Mouse (Mus musculus) thymus, postnatal 0 days (tissue): ENCODE data around the gene G530012D18Rik. TPM values are rescaled to one million over a fixed set of nuclear protein-coding genes. Genes with fewer than 3 reads are reported as not detected.
A peak's percentile ranks its signal among the peaks of the same experiment; 100 is the strongest.
"Not testable (repeated sequence)": the region's sequence is repeated elsewhere in the genome, so short reads cannot be mapped to it uniquely, and the experiment has no call there.

Source experiments
- DNase-seq: peaks from one replicate; pipeline ENCODE4 v3.0.0-alpha.2; 2015; ENCODE audit warnings: low spot score
- polyA plus RNA-seq: library from polyadenylated mRNA; unstranded; fragments of >200 nt; fragmentation: Nextera tagmentation; extraction: Ambion mirVana; gene quantifications from 2 replicates; pipeline ENCODE4 v1.2.1, GENCODE M21; 2015

The G530012D18Rik gene
- polyA plus RNA-seq, result not detected in 2 replicates

DNA sequence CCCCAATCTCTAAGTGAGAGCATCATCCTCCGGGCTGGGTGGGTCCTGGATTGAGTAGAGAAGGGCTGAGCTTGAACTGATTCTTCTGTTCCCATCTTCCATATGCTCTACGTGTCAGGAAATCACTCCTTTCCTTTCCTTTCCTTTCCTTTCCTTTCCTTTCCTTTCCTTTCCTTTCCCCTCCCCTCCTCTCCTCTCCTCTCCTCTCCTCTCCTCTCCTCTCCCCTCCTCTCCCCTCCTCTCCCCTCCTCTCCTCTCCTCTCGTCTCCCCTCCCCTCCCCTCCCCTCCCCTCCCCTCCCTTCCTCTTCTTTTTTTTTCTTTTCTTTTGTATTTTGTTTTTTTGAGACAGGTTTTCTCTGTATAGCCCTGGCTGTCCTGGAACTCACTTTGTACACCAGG is at the start of gene G530012D18Rik:
TSS of gene G530012D18Rik (plus strand) at position 301 of the 400 bp plus-strand sequence.
- DNase-seq, result not testable (repeated sequence)

DNA sequence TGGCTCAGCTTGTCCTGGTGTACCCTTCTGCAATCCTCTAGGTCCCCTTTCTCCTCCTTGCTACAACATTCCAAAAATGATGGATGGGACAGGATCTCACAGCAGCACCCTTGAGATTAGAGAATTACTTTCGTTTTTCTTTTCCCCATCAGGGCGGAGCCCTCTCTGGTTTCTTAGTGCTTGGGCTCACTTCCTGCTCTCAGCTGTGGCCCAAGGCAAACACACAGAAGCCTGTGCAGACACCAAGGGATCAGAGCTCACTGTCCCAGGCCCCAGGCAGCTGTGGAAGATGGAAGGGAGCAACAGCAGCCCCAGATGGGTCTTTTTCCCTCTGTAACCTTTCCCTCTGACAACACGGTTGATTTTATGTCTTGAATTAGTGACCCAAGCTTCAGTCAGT is 49.1 kb upstream of the G530012D18Rik start:
- not testable (repeated sequence) for DNase-seq

DNA sequence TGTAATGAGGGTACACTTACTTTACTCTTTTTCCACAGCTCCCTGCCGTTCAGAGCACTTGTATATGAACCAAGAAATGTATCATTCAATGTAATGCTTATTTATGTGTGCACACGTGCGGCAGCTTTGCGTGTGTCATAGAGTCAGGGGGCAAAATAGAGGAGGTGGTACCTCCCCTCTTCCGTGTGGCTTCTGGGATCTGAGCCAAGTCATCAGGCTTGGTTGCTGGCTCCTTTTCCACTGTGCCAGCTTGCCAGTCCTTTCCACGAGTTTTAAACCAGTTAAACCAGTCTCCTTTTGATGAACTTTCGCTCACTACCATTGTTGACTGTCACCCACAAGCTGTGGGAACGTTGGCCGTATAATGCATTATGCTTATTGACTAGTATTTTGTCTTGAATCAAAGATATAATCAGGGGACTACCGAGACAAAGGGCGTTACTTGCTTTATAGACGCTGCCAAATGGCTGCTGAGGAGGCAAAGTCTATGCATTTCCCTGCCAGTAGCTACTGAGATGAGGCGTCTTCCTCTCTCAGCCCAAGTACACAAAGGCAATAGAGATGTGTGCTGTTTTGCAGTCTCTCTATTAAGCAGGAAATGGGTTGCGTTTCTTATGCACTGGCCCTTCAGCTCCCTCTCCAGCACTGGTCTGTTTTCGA is 46.9 kb upstream of the G530012D18Rik start:
- DNase-seq, result not testable (repeated sequence)

DNA sequence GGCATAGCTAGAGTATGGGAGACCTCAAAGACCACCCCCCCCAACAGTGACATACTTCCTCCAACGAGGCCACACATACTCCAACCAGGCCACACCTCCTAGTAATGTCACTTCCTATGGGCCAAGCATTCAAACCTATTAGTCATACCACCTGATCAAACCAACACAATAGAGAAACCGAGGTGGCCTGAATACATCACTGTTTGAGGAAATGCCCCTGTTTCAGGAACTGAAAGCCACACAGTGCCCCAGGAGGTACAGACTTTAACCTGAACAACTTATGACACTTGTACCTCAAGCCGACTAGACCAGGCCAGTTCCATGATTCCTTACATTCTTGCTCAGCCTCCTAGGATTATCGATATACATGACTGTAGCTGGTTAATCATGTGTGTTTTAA is 31.7 kb upstream of the G530012D18Rik start:
- not testable (repeated sequence) for DNase-seq

DNA sequence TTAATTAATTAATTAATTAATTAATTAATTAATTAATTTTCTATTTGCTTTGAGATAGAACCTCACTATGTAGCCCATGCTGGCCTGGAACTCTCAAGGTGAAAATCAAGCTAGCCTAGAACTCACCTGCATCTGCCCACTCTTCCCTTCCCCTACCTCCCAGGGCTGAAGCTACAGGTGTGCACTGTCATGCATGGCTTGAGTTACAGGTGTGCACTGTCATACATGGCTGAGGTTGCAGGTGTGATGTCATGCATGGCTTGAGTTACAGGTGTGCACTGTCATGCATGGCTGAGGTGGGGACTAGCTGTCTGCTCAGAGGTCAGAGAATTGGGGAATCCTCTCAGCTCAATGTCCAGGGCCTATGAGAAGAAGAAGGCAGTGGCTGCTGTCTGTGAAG is 29.0 kb upstream of the G530012D18Rik start:
- DNase-seq, result not testable (repeated sequence)

DNA sequence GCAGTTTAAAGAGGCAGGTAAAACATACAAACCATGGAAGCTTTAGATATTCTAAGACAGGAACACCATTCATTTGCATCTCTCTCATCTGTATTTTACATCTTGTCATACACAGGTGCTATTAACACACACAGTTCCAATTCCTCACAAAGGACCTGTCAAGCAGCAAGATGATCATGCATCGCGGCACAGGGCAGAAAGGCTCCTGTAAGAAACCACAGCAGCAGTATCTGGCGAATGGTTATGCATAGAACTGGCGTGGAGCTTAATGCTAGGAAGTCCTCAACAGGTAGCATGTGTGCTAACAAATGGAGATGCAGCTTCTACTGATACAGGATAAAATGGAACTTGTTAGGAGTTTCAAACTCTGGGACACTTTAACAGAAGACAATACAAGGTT is 20.2 kb upstream of the G530012D18Rik start:
- DNase-seq, result not testable (repeated sequence)

DNA sequence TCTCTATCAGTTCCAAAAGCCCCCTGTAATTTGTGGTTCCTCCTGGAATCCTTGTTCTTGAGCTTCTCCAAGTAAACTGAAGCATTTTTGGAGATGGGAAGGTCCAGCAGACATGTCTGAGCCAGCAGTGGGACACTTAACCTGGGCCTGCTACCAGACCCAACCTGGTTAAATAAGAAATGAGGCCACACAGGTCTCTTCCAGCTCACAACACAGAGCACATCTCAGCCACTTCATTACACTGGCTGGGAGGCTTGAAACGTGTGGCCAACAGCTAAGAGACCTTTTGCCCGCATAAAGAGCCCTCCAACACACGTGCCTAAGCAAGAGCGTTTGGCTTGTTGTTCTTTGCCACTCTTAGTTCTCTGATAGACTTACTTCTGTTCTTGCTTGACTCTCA is 1.9 kb upstream of the G530012D18Rik start:
- DNase-seq, result not testable (repeated sequence)

DNA sequence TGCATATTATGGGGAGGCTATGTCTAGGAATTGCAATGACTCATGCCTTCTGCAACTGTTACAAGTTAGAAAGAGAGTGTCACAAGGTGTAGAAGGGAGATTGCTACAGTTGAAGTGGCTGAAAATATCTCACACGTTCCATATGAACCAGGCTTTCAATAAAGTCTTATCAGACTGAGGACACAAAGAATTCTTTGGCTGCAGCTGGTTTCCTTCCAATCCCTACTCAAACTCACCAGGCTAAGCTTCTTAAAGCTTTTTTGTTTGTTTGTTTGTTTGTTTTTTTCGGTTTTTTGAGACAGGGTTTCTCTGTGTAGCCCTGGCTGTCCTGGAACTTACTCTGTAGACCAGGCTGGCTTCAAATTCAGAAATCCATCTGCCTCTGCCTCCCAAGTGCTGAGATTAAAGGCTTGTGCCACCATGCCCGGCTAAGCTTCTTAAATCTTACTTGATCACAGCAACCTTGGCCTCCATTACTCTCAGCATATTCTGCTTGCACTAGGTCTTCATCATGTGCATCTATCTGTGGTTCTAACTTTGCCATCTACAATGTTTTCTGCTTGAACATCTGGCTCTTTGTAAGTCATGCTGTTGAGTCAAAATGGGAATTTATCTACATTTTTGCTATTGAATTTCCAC is 3.0 kb downstream of the G530012D18Rik start:
- DNase-seq, result not testable (repeated sequence)

DNA sequence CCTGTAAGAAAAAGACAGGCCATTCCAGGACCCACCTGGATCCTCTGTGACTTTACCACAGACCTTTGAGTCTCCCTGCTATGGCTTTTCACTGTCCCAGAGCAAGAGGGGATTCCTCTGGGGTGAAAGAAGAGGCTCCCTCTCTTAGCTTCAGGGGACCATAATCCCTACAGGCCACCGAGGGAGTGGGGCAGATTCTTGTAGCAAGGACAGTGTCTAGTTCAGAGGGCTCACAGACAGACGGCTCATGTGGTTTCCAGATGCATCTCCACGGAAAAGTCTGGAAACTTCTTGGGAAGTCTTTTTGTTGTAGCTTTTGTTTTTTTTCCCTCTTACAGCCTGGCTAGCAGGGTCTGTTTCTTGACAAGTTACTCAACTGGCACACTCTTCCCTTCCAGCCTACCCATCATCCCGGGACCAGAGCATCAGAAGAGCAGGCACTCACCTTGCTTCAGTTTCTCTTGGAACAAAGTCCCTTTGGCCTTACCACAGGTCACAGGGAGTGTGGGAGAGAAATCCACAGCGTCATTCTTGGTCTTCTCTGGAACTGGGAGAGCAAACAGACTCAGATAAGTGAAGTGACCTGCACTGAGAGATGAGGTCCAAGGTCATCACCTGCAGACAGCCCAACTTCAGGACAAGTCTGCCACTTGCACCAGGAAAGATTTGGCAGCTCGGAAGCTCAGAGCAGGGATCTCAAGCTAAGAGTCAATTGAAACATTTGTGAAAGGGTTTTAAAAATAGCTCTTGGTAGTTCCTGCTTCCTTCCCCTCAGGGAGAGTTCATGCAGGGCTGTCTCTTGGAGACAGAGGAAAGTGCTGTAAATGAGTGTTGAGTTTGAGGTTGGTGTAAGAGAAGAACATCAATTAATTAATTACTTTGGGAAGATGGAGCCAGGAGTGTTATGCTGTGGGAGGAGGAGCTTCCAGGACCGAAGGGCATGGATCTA is 4.0 kb downstream of the G530012D18Rik start:
- not testable (repeated sequence) for DNase-seq

DNA sequence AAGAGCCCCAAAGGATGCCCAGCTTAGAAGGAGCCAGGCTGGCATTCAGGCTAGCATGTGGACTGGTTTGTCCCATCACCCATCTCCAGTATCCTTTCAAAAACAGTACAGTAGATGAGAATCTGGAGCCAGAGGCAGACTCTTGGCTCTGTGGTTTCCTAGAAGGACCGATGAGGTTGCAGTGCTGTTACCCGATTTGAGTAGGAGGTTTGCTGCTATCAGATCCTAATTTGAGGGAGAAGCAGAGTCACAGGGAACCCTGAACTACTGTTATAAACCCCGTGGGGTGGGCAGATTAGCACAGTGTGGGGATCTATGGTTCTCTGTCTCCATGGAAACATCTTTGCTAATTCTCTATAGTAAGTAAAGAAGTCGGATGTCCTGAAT is 4.7 kb downstream of the G530012D18Rik start:
- not testable (repeated sequence) for DNase-seq

DNA sequence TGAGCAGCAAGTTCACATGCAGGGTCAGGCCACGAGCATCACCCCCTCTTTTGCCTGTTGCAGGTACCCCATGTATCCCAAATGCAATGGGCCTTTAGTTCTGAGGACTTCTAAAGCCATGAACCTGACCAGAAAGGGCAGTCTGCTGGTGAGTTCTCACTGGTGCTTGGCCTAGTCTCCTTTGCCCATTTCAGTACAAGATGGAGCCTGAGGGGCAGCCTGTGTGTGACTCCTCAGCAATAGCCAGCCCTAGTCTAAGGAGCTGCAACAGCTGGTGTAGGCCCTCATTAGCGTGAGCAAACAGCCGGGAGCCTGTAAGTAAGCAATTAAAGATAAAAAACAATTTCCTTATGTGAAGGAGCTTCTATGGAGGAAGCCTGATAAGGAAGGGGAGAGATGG is 5.1 kb downstream of the G530012D18Rik start:
- DNase-seq, result not testable (repeated sequence)

DNA sequence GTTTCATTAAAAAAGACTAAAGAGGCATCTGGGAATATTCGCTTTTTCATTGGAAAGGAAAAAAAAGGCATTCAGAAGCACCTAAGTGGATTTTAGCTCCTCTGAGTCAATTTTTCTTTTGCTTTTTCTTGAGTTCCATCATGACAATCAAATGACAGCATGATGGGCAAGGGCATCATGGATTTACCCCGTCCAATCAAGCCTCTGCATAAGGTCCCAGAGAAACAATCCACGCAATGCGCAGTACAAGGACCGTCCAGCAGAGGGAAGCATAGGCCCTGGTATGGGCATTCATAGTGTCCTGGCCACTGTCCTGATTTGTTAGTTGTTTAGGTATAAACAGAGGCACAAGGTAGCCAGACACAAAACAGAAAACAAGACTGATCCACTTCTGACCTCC is 6.0 kb downstream of the G530012D18Rik start:
- peak; percentile 2 for DNase-seq

DNA sequence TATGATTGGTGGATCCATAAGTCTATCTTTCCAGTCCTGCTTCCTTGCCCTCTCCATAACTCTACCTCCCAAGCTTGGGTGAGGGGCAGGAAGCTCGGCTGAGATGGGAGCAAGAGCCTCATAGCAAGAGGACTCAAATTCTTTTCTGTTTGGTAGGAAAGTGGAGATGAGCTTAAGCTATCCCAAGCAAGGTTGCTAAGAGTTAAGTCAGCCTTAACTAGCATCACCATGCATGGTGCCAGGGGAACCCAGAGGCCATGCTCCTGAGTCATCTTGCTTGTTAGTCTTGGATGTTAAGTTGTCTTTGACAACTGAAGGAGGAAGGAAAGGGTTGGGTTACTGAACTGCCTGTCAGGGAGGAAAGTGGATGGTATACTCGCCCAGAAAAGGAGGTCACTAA is 13.2 kb downstream of the G530012D18Rik start:
- not testable (repeated sequence) for DNase-seq

DNA sequence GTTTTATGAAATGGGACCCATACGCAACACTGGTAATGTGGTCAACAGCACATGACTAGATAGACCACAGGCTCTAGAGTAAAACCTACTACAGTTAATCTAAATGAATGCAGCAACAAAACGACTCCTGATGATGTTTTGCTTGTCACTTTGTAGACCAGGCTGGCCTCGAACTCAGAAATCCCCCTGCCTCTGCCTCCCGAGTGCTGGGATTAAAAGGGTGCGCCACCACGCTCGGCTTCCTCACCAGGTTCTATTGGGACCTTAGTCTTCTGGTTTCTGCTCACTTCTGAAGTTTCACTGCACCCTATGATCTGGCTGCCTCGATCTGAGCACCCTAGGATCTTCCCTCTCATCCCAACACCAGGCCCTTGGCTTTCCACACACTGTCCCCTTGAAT is 17.1 kb downstream of the G530012D18Rik start:
- DNase-seq, result not testable (repeated sequence)

DNA sequence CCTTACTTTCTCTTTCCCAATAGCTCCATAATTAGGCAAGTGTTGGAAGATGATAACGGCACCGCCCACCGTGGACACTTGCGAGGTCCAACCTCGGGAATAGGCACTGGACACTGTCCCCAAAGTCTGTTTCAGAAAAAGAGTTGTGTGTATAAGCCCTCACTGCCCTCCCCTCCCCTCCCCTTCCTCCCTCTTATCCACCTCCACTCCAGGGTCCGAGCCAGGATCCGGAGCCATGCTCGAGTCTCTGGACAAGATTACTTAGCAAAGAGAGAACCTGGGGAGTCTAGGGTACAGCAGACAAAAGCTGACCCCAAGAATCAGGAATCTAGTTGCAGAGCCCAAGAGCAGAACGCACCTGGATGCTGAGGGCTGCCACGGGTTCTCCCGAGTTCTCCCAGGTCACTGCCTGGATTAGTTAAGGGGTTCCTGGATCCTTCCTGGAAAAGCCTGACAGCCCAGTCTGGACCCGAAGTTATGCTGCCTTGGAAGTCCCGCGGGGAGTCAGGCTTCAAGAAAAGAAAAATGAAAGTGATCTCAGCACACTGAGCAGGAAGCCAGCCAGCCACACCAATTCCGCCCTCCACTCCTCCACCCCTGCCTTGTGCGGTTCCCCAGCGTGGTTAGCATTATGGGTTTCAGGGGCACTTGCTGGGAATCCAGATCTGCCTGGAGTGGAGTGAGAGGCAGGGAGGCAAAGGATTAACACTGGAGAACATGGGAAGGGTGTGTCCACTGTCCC is 23.0 kb downstream of the G530012D18Rik start, which contains the start of gene Sp110:
TSS of gene Sp110 (minus strand) at position 547 of the 742 bp plus-strand sequence.
- peak; percentile 48 for DNase-seq

DNA sequence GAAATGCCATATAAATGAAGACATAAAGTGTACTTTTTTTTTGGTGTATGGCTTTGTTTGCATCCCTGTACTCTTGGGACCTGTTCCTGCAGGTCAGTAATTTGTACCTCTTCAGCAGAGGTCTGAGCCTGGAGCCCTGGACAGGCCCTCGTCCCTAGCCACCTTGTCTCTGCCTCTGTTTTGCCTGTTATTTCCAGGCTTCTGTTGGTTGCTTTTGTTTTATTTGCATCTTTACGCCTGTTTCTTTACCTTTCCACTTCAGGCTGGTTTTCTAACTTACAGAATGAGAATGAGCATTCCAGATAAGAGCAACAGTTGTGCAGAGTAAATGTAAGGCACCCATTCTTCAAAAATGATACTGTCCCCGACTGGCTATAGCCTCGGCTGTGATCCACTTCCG is 24.6 kb downstream of the G530012D18Rik start, which contains the start of gene Sp140:
TSS of gene Sp140 (plus strand) at position 301 of the 400 bp plus-strand sequence.
- DNase-seq, result not testable (repeated sequence)

DNA sequence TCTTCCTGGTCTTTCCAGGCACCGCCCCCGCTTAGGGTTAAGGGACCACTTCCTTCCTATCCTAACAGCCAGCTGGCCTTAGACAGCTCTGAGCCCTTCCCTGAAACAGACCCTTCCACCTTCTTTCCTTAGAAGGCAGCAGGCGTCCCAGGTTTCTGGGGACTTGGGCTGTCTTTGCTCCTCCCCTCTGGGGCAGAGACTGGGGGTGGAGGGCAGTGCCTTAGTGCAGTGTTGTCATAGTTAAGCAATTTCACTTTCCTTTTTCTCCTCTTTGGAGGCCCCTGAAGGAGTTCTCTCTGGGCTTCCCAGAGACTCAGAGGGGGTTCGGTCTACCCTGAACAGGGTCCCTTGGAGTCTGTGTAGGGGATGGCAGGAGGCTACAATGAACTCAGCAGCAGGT is 25.3 kb downstream of the G530012D18Rik start:
- peak; percentile 31 for DNase-seq

DNA sequence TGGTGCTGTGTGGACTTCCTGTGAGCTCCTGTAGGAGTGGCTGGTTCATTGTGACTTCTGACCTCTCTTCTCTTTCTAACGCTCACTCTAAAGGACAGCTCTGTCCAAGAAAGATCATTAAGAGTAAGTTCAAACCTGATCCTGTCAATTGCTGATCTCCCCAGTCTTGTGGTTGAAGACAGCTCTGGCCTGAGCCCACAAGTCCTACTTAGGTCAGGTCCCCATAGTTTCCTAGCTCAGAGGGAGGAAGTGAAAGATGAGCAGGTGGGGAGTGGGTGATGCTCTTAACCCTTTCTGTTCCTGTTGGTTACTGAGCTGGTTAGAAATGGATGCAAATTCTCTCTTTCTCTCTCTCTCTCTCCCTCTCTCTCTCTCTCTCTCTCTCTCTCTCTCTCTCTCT is 28.9 kb downstream of the G530012D18Rik start:
- not testable (repeated sequence) for DNase-seq

DNA sequence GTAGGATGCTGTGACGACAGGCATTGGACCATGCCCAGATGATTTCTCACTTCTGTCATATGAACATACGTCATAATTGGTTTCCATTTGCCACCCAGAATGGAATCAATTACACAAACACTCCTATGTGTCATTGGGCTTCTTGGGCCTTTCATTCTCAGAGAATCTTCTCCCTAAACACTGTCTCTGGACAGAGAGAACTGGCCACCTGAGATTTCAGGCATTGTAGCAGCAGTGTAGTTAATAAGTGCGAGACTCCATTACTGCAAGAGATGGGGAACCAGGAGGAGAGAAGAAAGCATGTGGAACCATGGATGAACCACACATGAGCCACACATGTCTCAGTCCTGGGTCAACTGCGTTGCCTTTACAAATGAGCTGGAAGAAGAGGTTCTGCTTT is 32.9 kb downstream of the G530012D18Rik start:
- not testable (repeated sequence) for DNase-seq

DNA sequence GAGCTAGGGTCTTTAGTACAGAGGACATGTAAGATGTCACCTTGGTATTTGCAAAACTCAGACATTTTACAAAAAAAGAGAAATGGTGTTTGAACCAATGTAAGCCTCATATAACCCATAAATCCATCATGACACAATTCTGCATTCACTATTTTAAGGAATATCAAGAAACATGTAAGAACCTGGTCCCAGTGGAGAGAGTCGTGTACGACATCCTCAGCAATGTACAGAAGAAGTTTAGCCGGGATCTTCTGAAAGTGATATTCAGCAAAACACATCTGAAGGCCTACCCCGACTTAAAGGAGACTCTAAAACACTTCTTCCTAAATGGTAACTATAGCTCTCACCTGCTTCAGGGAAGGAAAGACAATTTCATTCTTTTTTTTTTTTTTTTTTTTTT is 35.1 kb downstream of the G530012D18Rik start:
- not testable (repeated sequence) for DNase-seq

DNA sequence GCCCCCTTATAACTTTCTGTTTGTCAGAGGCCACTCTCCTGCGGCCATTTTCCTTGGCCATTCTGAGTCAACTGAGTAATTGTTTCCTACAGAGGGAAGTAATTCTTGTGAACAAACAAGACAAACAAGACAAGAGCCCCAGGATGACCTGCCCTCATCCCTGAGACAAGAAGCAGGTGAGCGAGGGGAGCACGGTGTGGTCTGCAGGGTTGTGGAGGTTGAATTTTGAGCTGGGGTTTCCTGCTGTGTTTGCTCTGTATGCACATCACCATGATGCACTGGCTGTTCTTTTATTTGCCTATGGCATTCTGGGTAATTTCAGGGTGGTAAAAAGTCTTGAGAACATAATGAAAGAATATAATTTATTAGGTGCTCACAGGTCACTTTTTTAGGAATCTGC is 39.6 kb downstream of the G530012D18Rik start:
- DNase-seq, result not testable (repeated sequence)
